Comparison of ENCODE assay signal across 10 mouse cellular contexts in the genomic region with DNA sequence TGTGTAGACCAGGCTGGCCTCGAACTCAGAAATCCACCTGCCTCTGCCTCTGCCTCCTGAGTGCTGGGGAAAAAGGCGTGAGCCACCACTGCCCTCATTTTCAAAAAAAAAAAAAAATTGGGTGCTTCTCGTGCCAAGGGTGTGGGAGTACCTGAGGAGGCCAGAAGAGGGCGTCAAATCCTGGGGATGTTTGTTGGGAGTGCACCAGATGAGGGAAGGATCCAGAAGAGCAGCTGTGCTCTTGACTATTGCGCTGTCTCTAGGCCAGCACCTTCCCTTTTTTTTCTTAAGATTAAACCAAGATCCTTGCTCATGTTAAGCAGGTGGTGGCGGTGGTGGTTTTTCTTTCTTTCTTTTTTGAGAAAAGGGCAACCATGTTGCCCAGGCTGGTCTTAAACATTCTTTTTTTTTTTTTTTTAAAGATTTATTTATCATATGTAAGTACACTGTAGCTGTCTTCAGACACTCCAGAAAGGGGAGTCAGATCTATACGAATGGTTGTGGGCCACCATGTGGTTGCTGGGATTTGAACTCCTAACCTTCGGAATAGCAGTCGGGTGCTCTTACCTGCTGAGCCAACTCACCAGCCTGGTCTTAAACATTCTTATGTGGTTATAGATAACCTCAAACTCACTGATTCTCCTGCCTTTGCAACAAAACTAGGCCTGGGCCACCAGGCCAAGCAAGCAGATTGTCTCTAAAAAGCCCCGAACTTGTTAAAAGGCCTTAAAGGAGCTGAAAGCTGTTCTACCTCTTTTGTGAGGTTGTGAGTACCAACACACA. TPM values are rescaled to one million over a fixed set of nuclear protein-coding genes. Genes with fewer than 3 reads are reported as not detected.
DNase-seq lines count a peak whose midpoint lies in the region; ATAC-seq lines count a peak whose summit lies in the region.
"Had no signal": no experiment of that assay in that cellular context is flagged by ENCODE, and none has a peak within 500 bp of the region (broad histone marks: within the 10 kb centered on the region; RNA-seq: fewer than 3 reads in every experiment).

No protein-coding gene starts in this region.

- DNase-seq in cerebellum, adult 9-10 months: peak; percentile 59
- DNase-seq in cerebellum, adult 11-12 months: no peak
- peak; percentile 27 for DNase-seq in neural tube, embryonic 10.5 days (ENCODE audit: extremely low spot score, low spot score)
- DNase-seq in induced T-regulatory cell, adult 2 months (ENCODE audit: low read depth): peak; percentile 75
- peak; percentile 64 to 65 for DNase-seq in monocyte, adult 2 months (ENCODE audit: low read depth in 1 of 2, low spot score in 2 of 2)
- DNase-seq in yolk sac, embryonic 10.5 days (ENCODE audit: low spot score): no peak

- no peak overlapping the region for H3K4me3 ChIP-seq in neural tube, embryonic 15.5 days (replicated peaks)
- H3K4me3 ChIP-seq: heart, embryonic 15.5 days; neural tube, embryonic 13.5 days had no signal

- peaks cover 45% of the 10 kb centered on the region for H3K4me1 ChIP-seq in neural tube, embryonic 15.5 days

- H3K4me2 ChIP-seq in neural tube, embryonic 15.5 days: no peak overlapping the region
- H3K4me2 ChIP-seq: heart, embryonic 15.5 days; neural tube, embryonic 13.5 days had no signal

- 78% methylated on average over 10 of the region's 10 CpGs for WGBS in neural tube, embryonic 15.5 days

- no peak overlapping the region for H3K27ac ChIP-seq in neural tube, embryonic 15.5 days (replicated peaks)
- H3K27ac ChIP-seq: heart, embryonic 15.5 days; neural tube, embryonic 13.5 days had no signal

- H3K27me3 ChIP-seq in neural tube, embryonic 15.5 days (replicated peaks): no peaks in the 10 kb centered on the region
- H3K27me3 ChIP-seq: heart, embryonic 15.5 days; neural tube, embryonic 13.5 days had no signal

- H3K36me3 ChIP-seq in neural tube, embryonic 15.5 days: no peaks in the 10 kb centered on the region
- H3K36me3 ChIP-seq: heart, embryonic 15.5 days; neural tube, embryonic 13.5 days had no signal

- H3K9ac ChIP-seq in neural tube, embryonic 15.5 days (replicated peaks): no peak overlapping the region
- H3K9ac ChIP-seq: heart, embryonic 15.5 days; neural tube, embryonic 13.5 days had no signal

- no peak for ATAC-seq in neural tube, embryonic 15.5 days (ENCODE audit: low FRiP score)
- peak; percentile 40 for ATAC-seq in common myeloid progenitor, adult 5-6 weeks (replicated peaks; ENCODE audit: low read depth, poor library complexity, severe bottlenecking)

- no peaks in the 10 kb centered on the region for H3K9me3 ChIP-seq in neural tube, embryonic 15.5 days (replicated peaks)
- H3K9me3 ChIP-seq: heart, embryonic 15.5 days; neural tube, embryonic 13.5 days had no signal

RNA-seq across cellular contexts. Expression of a gene that starts 4.0 kb away (rescaled TPM):
- 32.0 and 35.6 TPM in 2 replicates for polyA plus RNA-seq in neural tube, embryonic 15.5 days (2015; fragmentation: Nextera tagmentation; extraction: Ambion mirVana)
- total RNA-seq in common myeloid progenitor, adult 5-6 weeks (2017): 4.7 and 5.5 TPM in 2 replicates

Comparison
In these comparisons a context has a peak if more than half of its experiments do, and no peak if none do; other contexts are left out.
1. DNase-seq: peak in cerebellum, adult 9-10 months (single experiment), neural tube, embryonic 10.5 days (single experiment), induced T-regulatory cell, adult 2 months (single experiment) and monocyte, adult 2 months (2 of 2); none in cerebellum, adult 11-12 months (single experiment) and yolk sac, embryonic 10.5 days (single experiment).